Mouse (Mus musculus): ENCODE data around the gene N4bp2l2.

Gene N4bp2l2

GRCm38 (mm10) chr5:150560851-150561250, 105.1 kb downstream of the N4bp2l2 start:
- no peak for DNase-seq

- DNase-seq = no peak
Observed at GRCm38 (mm10) chr5:150559519-150560103, 106.4 kb downstream of the N4bp2l2 start.

Measured in cerebellum, postnatal 10 days (tissue).